Mouse (Mus musculus) spleen, adult 18-20 months (tissue): ENCODE results near the gene Zscan4f.
"Not testable (repeated sequence)": the region's sequence is repeated elsewhere in the genome, so short reads cannot be mapped to it uniquely, and the experiment has no call there.

Experiments
- DNase-seq, 2 experiments: peaks; one replicate each; pipeline ENCODE4 v3.0.0; 2022; ENCODE audit warnings: mixed read lengths in 2 of 2

Zscan4f gene

DNA sequence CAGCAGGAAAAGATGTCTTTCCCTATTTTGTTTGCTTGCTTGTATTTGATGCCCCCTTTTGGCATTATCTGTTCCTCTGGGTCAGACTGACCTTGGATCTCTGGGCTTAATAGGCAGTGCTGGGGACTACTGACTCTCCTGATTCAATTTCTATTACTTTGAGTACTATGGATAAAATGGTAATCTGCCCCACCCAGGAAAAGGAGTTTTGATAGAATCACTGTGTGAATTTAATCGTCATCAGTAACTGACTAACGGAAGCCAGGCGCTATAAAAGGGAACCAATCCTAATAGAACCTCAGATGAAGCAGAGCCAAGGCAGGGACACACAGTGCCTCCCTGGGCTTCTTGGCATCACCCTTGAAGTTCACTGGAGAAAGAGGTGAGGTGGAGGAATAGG lies at the start of gene Zscan4f:
Zscan4f (plus strand) TSS at position 301 of the 400 bp plus-strand sequence.
- not testable (repeated sequence) for DNase-seq

DNA sequence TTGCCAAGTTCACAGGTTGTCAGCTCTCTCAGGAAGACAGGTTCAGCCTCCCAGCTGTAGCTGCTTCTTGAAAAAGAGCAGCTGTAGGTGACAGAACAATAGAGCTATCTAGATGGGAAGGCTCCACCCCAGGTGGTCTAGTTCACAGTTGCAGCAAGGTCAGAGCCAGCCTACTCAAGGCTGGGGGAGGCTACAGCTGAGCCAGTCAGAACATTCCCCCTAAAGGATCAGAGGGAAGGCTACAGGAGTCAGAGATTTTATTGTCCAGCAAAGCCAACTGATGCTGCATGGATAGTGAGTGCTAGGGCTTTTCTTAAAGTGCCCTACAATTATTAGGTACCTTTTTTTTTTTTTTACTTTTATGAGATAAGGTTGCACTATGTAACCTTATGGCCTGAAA lies 13.1 kb upstream of the Zscan4f start:
- not testable (repeated sequence) for DNase-seq
